In the genomic region with DNA sequence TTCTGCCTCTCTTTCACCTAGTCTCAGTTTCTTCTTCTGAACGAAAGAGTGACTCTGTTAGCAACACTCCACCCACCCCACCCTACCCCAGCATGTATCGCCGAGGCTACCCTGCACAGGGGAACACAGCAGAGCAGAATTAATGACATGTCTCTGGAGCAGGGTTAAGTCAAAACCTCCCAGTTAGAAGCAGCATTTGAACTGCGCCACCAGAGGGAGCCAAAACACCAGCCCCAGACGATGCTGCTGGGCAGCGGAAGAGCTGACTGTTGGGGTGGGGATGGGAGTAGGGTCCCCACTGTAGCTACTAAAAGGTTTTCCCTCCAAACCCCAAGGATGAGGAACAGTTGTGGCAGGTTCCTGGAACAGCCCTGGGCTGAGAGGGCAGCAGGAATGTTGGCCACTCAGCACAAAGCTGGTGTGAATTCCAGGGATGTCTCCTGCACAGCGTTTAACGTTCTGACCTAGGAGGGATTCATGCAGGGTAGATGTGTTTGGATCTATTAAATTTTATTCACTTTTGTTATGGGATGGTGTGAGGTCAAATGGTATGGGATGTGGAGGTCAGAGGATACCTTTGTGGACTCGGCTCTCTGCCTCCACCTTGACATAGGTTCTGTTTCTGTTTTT, we compare ENCODE assay signal across 8 mouse cellular contexts. TPM values are rescaled to one million over a fixed set of nuclear protein-coding genes. Genes with fewer than 3 reads are reported as not detected.
DNase-seq lines count a peak whose midpoint lies in the region; ATAC-seq lines count a peak whose summit lies in the region.

No protein-coding gene starts in this region.

- WGBS in forebrain, embryonic 14.5 days = 29% methylated on average over 9 of the region's 9 CpGs
- WGBS in hindbrain, embryonic 15.5 days = 26% methylated on average over 9 of the region's 9 CpGs
- whole genome bisulfite sequencing in limb, embryonic 10.5 days = 30% methylated on average over 9 of the region's 9 CpGs
- WGBS in midbrain, embryonic 11.5 days = 24% methylated on average over 9 of the region's 9 CpGs

- H3K4me1 ChIP-seq in forebrain, embryonic 14.5 days (ENCODE audit: control insufficient read depth, insufficient read depth, low read length) = no peaks in the 10 kb centered on the region
- H3K4me1 ChIP-seq in hindbrain, embryonic 15.5 days (replicated peaks) = 0 out of 2 replicates have a peak, but pooled peaks cover 3% of the 10 kb centered on the region
- peaks cover 13% of the 10 kb centered on the region for H3K4me1 ChIP-seq in limb, embryonic 10.5 days
- no peaks in the 10 kb centered on the region for H3K4me1 ChIP-seq in midbrain, embryonic 11.5 days (ENCODE audit: control insufficient read depth, insufficient read depth, low read length)

- no peak overlapping the region for H3K4me3 ChIP-seq in forebrain, embryonic 14.5 days (ENCODE audit: low read depth, low read length)
- H3K4me3 ChIP-seq in hindbrain, embryonic 15.5 days = no peak overlapping the region
- no peak overlapping the region for H3K4me3 ChIP-seq in limb, embryonic 10.5 days
- H3K4me3 ChIP-seq in midbrain, embryonic 11.5 days (ENCODE audit: low read depth, low read length) = no peak overlapping the region

- peak; percentile 64; the same call in 1 of the 2 replicates for ATAC-seq in cerebellum, adult (ENCODE audit: insufficient number of reproducible peaks, low FRiP score, low TSS enrichment)
- ATAC-seq in forebrain, embryonic 14.5 days = peak; percentile 81
- peak; percentile 58 for ATAC-seq in hindbrain, embryonic 15.5 days (ENCODE audit: low FRiP score, low read depth)
- ATAC-seq in midbrain, embryonic 11.5 days (ENCODE audit: low FRiP score) = peak; percentile 77

- no peaks in the 10 kb centered on the region for H3K36me3 ChIP-seq in forebrain, embryonic 14.5 days (ENCODE audit: control insufficient read depth, insufficient read depth, low read length)
- no peaks in the 10 kb centered on the region for H3K36me3 ChIP-seq in hindbrain, embryonic 15.5 days
- H3K36me3 ChIP-seq in limb, embryonic 10.5 days = no peaks in the 10 kb centered on the region
- no peaks in the 10 kb centered on the region for H3K36me3 ChIP-seq in midbrain, embryonic 11.5 days (ENCODE audit: control insufficient read depth, insufficient read depth, low read length)

- peak; percentile 69 for DNase-seq in layer of hippocampus, adult 11-12 months (ENCODE audit: low spot score)
- DNase-seq in layer of hippocampus, adult 9-10 months (ENCODE audit: low spot score) = no peak
- DNase-seq in forebrain, embryonic 14.5 days (ENCODE audit: low spot score) = peak; percentile 86
- DNase-seq in limb, embryonic 10.5 days (ENCODE audit: low spot score) = peak; percentile 86
- peak; percentile 97 for DNase-seq in midbrain, embryonic 11.5 days (ENCODE audit: low spot score, missing footprints)
- peak; percentile 47 to 76 for DNase-seq in spleen, postnatal 14 days (ENCODE audit: low spot score in 2 of 2)

- no peak overlapping the region for H3K27ac ChIP-seq in forebrain, embryonic 14.5 days (ENCODE audit: low read depth, low read length)
- no peak overlapping the region for H3K27ac ChIP-seq in hindbrain, embryonic 15.5 days (replicated peaks)
- no peak overlapping the region for H3K27ac ChIP-seq in limb, embryonic 10.5 days
- no peak overlapping the region for H3K27ac ChIP-seq in midbrain, embryonic 11.5 days (ENCODE audit: low read depth, low read length)

- no peak overlapping the region for H3K4me2 ChIP-seq in forebrain, embryonic 14.5 days (ENCODE audit: low read length)
- H3K4me2 ChIP-seq in hindbrain, embryonic 15.5 days = 0 out of 2 replicates have a peak overlapping the region, but pooled peaks have one; percentile 24
- H3K4me2 ChIP-seq in midbrain, embryonic 11.5 days = no peak overlapping the region

- no peaks in the 10 kb centered on the region for H3K9me3 ChIP-seq in forebrain, embryonic 14.5 days (replicated peaks; ENCODE audit: control insufficient read depth, low read length)
- H3K9me3 ChIP-seq in hindbrain, embryonic 15.5 days = no peaks in the 10 kb centered on the region
- H3K9me3 ChIP-seq in limb, embryonic 10.5 days (replicated peaks) = no peaks in the 10 kb centered on the region
- no peaks in the 10 kb centered on the region for H3K9me3 ChIP-seq in midbrain, embryonic 11.5 days (ENCODE audit: control insufficient read depth, low read length)

- H3K9ac ChIP-seq in forebrain, embryonic 14.5 days (ENCODE audit: low read length) = no peak overlapping the region
- H3K9ac ChIP-seq in hindbrain, embryonic 15.5 days = no peak overlapping the region
- no peak overlapping the region for H3K9ac ChIP-seq in midbrain, embryonic 11.5 days (ENCODE audit: low read length)

- no peaks in the 10 kb centered on the region for H3K27me3 ChIP-seq in forebrain, embryonic 14.5 days (replicated peaks; ENCODE audit: control insufficient read depth, insufficient read depth, low read length)
- no peaks in the 10 kb centered on the region for H3K27me3 ChIP-seq in hindbrain, embryonic 15.5 days
- no peaks in the 10 kb centered on the region for H3K27me3 ChIP-seq in limb, embryonic 10.5 days (ENCODE audit: low read depth, poor library complexity, severe bottlenecking)
- no peaks in the 10 kb centered on the region for H3K27me3 ChIP-seq in midbrain, embryonic 11.5 days (ENCODE audit: control insufficient read depth, insufficient read depth, low read length)

RNA-seq across cellular contexts. Expression of gene Misp, which starts 14.1 kb away (rescaled TPM):
- 0.41 and 0.51 TPM in 2 replicates for polyA plus RNA-seq in forebrain, embryonic 14.5 days (2014; fragmentation: Nextera tagmentation; extraction: Ambion mirVana)
- polyA plus RNA-seq in hindbrain, embryonic 15.5 days (2015; fragmentation: Nextera tagmentation; extraction: Ambion mirVana) = 0.49 and 0.92 TPM in 2 replicates
- 0.60 TPM in 1 of 2 replicates, not detected in the other for polyA plus RNA-seq in limb, embryonic 10.5 days (2016; fragmentation: Nextera tagmentation; extraction: Ambion mirVana)
- 0.41 TPM in 1 of 2 replicates, not detected in the other for polyA plus RNA-seq in midbrain, embryonic 11.5 days (2014; fragmentation: Nextera tagmentation; extraction: Ambion mirVana)

RNA-seq across cellular contexts. Expression of gene Ptbp1, which starts 19.3 kb away (rescaled TPM):
- polyA plus RNA-seq in forebrain, embryonic 14.5 days (2014; fragmentation: Nextera tagmentation; extraction: Ambion mirVana) = 98.2 and 109 TPM in 2 replicates
- 74.8 and 77.1 TPM in 2 replicates for polyA plus RNA-seq in hindbrain, embryonic 15.5 days (2015; fragmentation: Nextera tagmentation; extraction: Ambion mirVana)
- polyA plus RNA-seq in limb, embryonic 10.5 days (2016; fragmentation: Nextera tagmentation; extraction: Ambion mirVana) = 485 and 494 TPM in 2 replicates
- polyA plus RNA-seq in midbrain, embryonic 11.5 days (2014; fragmentation: Nextera tagmentation; extraction: Ambion mirVana) = 147 and 176 TPM in 2 replicates

RNA-seq across cellular contexts. Expression of gene Prtn3, which starts 39.4 kb away (rescaled TPM):
- 16.9 and 17.1 TPM in 2 replicates for polyA plus RNA-seq in forebrain, embryonic 14.5 days (2014; fragmentation: Nextera tagmentation; extraction: Ambion mirVana)
- 11.0 and 11.3 TPM in 2 replicates for polyA plus RNA-seq in hindbrain, embryonic 15.5 days (2015; fragmentation: Nextera tagmentation; extraction: Ambion mirVana)
- polyA plus RNA-seq in limb, embryonic 10.5 days (2016; fragmentation: Nextera tagmentation; extraction: Ambion mirVana) = 9.1 and 15.3 TPM in 2 replicates
- polyA plus RNA-seq in midbrain, embryonic 11.5 days (2014; fragmentation: Nextera tagmentation; extraction: Ambion mirVana) = 11.9 and 12.1 TPM in 2 replicates

RNA-seq across cellular contexts. Expression of gene Plppr3, which starts 39.5 kb away (rescaled TPM):
- 224 and 298 TPM in 2 replicates for polyA plus RNA-seq in forebrain, embryonic 14.5 days (2014; fragmentation: Nextera tagmentation; extraction: Ambion mirVana)
- 383 and 417 TPM in 2 replicates for polyA plus RNA-seq in hindbrain, embryonic 15.5 days (2015; fragmentation: Nextera tagmentation; extraction: Ambion mirVana)
- 108 and 140 TPM in 2 replicates for polyA plus RNA-seq in limb, embryonic 10.5 days (2016; fragmentation: Nextera tagmentation; extraction: Ambion mirVana)
- polyA plus RNA-seq in midbrain, embryonic 11.5 days (2014; fragmentation: Nextera tagmentation; extraction: Ambion mirVana) = 112 and 117 TPM in 2 replicates

RNA-seq across cellular contexts. Expression of gene Palm, which starts 41.5 kb away (rescaled TPM):
- polyA plus RNA-seq in forebrain, embryonic 14.5 days (2014; fragmentation: Nextera tagmentation; extraction: Ambion mirVana) = 182 and 257 TPM in 2 replicates
- 277 and 303 TPM in 2 replicates for polyA plus RNA-seq in hindbrain, embryonic 15.5 days (2015; fragmentation: Nextera tagmentation; extraction: Ambion mirVana)
- polyA plus RNA-seq in limb, embryonic 10.5 days (2016; fragmentation: Nextera tagmentation; extraction: Ambion mirVana) = 121 and 126 TPM in 2 replicates
- 109 and 129 TPM in 2 replicates for polyA plus RNA-seq in midbrain, embryonic 11.5 days (2014; fragmentation: Nextera tagmentation; extraction: Ambion mirVana)
